Mouse (Mus musculus) heart, adult 2 months (tissue): ENCODE measurements around the gene Spag17. TPM values are rescaled to one million over a fixed set of nuclear protein-coding genes. Genes with fewer than 3 reads are reported as not detected.

ENCODE experiments used
- DNase-seq, 2 experiments: peaks; one replicate each; pipeline ENCODE4 v3.0.0; 2021
- H3K27ac ChIP-seq: fragments of 200-600 bp; 2 replicates; pipeline ENCODE4 v1.8.1; 2022
- H3K27me3 ChIP-seq: fragments of 200-500 bp; 2 replicates; pipeline ENCODE4 v1.6.1; 2012; ENCODE audit warnings: mild to moderate bottlenecking, low read length, inconsistent platforms, mixed read lengths; ENCODE audit not compliant: control insufficient read depth, insufficient read depth
- H3K36me3 ChIP-seq: fragments of 200-500 bp; 2 replicates; pipeline ENCODE4 v1.6.1; 2012; ENCODE audit warnings: low read length, inconsistent platforms; ENCODE audit not compliant: control insufficient read depth, insufficient read depth
- H3K4me1 ChIP-seq: fragments of 200-500 bp; 2 replicates; pipeline ENCODE4 v1.6.1; 2011; ENCODE audit warnings: low read length; ENCODE audit not compliant: control insufficient read depth, insufficient read depth
- H3K4me3 ChIP-seq: fragments of 200-600 bp; 2 replicates; pipeline ENCODE4 v1.8.1; 2022
- H3K79me2 ChIP-seq: fragments of 200-500 bp; replicated peaks from 2 replicates; pipeline ENCODE4 v1.6.1; 2012; ENCODE audit warnings: mild to moderate bottlenecking, inconsistent platforms, low read length, moderate library complexity, mixed read lengths; ENCODE audit not compliant: control insufficient read depth, insufficient read depth
- H3K9ac ChIP-seq: fragments of 200-500 bp; 2 replicates; pipeline ENCODE4 v1.6.1; 2012; ENCODE audit warnings: low read depth, mild to moderate bottlenecking, control low read depth, inconsistent platforms, low read length, mixed read lengths
- CTCF ChIP-seq: fragments of 200-600 bp; IDR thresholded peaks from 2 replicates; pipeline ENCODE4 v1.8.1; 2022; ENCODE audit warnings: antibody characterized with exemption, mild to moderate bottlenecking, moderate library complexity
- EP300 ChIP-seq: fragments of 200-500 bp; IDR thresholded peaks from 2 replicates; pipeline ENCODE4 v1.6.1; 2011; ENCODE audit warnings: low read depth, low read length, control low read depth; ENCODE audit not compliant: insufficient read depth
- POLR2A ChIP-seq: fragments of 200-500 bp; IDR thresholded peaks from 2 replicates; pipeline ENCODE4 v1.6.1; 2011; ENCODE audit warnings: mild to moderate bottlenecking, low read depth, low read length, control low read depth; ENCODE audit not compliant: insufficient read depth
- WGBS: fragments of 180-500 bp; shearing (Covaris S2); methylation state at CpG from one replicate; pipeline ENCODE4 v1.1.7; 2018; 5-methylcytosine and 5-hydroxymethylcytosine counted together
- intact Hi-C: fragments of 180-260 bp; cut with DNase I; formaldehyde crosslinking; loops from one replicate; pipeline ENCODE4 v1.15.1; 2025
- polyA plus RNA-seq: library from polyadenylated mRNA; depleted of rRNA; stranded (reverse); fragments of >200 nt; gene quantifications from 2 replicates; pipeline ENCODE4 v1.2.3, GENCODE M21; 2012
- total RNA-seq, 2 experiments: library from RNA; stranded (reverse); gene quantifications; 2 replicates each; pipeline ENCODE4 v1.2.3; 2021

The Spag17 gene
- total and polyA plus RNA-seq, 3 experiments = 0.10 TPM; not detected in 2

- peak overlapping the region; percentile 69 for H3K9ac ChIP-seq
- WGBS = 1% methylated on average over 35 of the region's 35 CpGs
- TF ChIP-seq EP300 (no peak), POLR2A (no peak), CTCF (no peak)
- H3K79me2 ChIP-seq = no peaks in the 10 kb centered on the region
- H3K27ac ChIP-seq = peak overlapping the region; percentile 91
- intact Hi-C loops = loop anchor here (5.0 to 10.0 kb wide), 2 partner anchors 526 to 763 kb away; partner anchors contain the start of genes Man1a2 and Trim45
- H3K4me1 ChIP-seq = peaks cover 4% of the 10 kb centered on the region
- peaks cover 5% of the 10 kb centered on the region for H3K36me3 ChIP-seq
- peak overlapping the region; percentile 81 for H3K4me3 ChIP-seq
- no peak for DNase-seq
- no peaks in the 10 kb centered on the region for H3K27me3 ChIP-seq
These were observed 276.6 kb downstream of the Spag17 start for GRCm38 (mm10) chr3:100161665-100162314.

- intact Hi-C loops = loop anchor here (5.0 to 10.0 kb wide), 2 partner anchors 525 to 762 kb away; partner anchors contain the start of genes Man1a2 and Trim45
- H3K4me1 ChIP-seq = peaks cover 4% of the 10 kb centered on the region
- under 1% methylated on average over 55 of the region's 55 CpGs for WGBS
- DNase-seq = peak; percentile 95
- H3K4me3 ChIP-seq = peak within 1 kb of the TSS; percentile 81
- no peaks in the 10 kb centered on the region for H3K27me3 ChIP-seq
- H3K9ac ChIP-seq = peak within 1 kb of the TSS; percentile 82
- TF ChIP-seq CTCF (no peak), POLR2A (peak; percentile 97), EP300 (no peak)
- no peaks in the 10 kb centered on the region for H3K79me2 ChIP-seq
- peaks cover 5% of the 10 kb centered on the region for H3K36me3 ChIP-seq
- peak within 1 kb of the TSS; percentile 91 for H3K27ac ChIP-seq
These were observed 277.3 kb downstream of the Spag17 start, which contains the start of the genes Gdap2 and Wdr3 for GRCm38 (mm10) chr3:100162315-100163105. Gene Gdap2 (plus strand): TSS chr3:100162381. Gene Wdr3 (minus strand): TSS chr3:100162407.

DNA sequence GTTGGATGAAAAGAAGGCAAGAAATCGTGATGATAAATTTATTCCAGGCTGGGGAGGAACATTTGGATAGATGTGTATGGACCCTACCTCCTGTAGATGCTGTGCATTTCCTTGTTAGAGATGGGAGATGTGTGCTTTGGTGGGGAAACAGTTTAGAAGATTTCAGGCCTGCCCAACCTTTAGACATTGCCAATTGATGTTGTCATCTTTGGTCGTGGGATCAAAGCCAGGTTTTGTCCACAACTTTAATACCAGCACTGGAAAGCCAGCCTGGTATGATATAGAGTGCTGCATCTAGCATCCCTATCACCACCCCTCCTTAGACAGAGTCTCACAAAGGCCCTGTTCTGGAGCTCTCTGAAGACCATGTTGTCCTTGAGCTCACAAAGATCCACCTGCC lies 278.4 kb downstream of the Spag17 start:
- no peaks in the 10 kb centered on the region for H3K27me3 ChIP-seq
- no peaks in the 10 kb centered on the region for H3K79me2 ChIP-seq
- no peak for DNase-seq
- H3K9ac ChIP-seq = no peak overlapping the region
- WGBS = 64% methylated on average over 2 of the region's 2 CpGs
- H3K4me1 ChIP-seq = peaks cover 4% of the 10 kb centered on the region
- no peak overlapping the region for H3K4me3 ChIP-seq
- no peak overlapping the region for H3K27ac ChIP-seq
- TF ChIP-seq POLR2A (no peak), EP300 (no peak), CTCF (no peak)
- H3K36me3 ChIP-seq = peaks cover 5% of the 10 kb centered on the region
- intact Hi-C loops = loop anchor here (5.0 to 10.0 kb wide), 2 partner anchors 524 to 761 kb away; partner anchors contain the start of genes Man1a2 and Trim45

- no peak overlapping the region for H3K4me3 ChIP-seq
- intact Hi-C loops = loop anchor here (5.0 to 10.0 kb wide), 2 partner anchors 522 to 760 kb away; partner anchors contain the start of genes Man1a2 and Trim45
- DNase-seq = no peak
- peaks cover 3% of the 10 kb centered on the region; the same call in 1 of the 2 replicates for H3K36me3 ChIP-seq
- H3K79me2 ChIP-seq = no peaks in the 10 kb centered on the region
- H3K4me1 ChIP-seq = peaks cover 4% of the 10 kb centered on the region
- H3K9ac ChIP-seq = no peak overlapping the region
- H3K27me3 ChIP-seq = no peaks in the 10 kb centered on the region
- TF ChIP-seq CTCF (no peak), POLR2A (no peak), EP300 (no peak)
- H3K27ac ChIP-seq = no peak overlapping the region
These were observed 279.8 kb downstream of the Spag17 start for GRCm38 (mm10) chr3:100164991-100165390.

GRCm38 (mm10) chr3:100176031-100176430 lies 290.8 kb downstream of the Spag17 start:
- TF ChIP-seq CTCF (no peak), POLR2A (no peak)
- Histone ChIP-seq H3K36me3 (no peaks in the 10 kb centered on the region; the same call in none of the 2 replicates), H3K9ac (no peak overlapping the region), H3K79me2 (no peaks in the 10 kb centered on the region), H3K4me1 (no peaks in the 10 kb centered on the region), H3K27me3 (no peaks in the 10 kb centered on the region), H3K4me3 (no peak overlapping the region), H3K27ac (no peak overlapping the region)
- no peak for DNase-seq
- intact Hi-C loops = no loop called here
- WGBS = 86% methylated on average over 2 of the region's 2 CpGs
